Mouse (Mus musculus) spleen, adult 2 months (tissue): Measurements from ENCODE around the gene Serbp1.

Experiments used
- CTCF ChIP-seq: fragments of 200-500 bp; IDR thresholded peaks from 2 replicates; pipeline ENCODE4 v1.5.1; 2011; ENCODE audit warnings: mild to moderate bottlenecking, inconsistent platforms; ENCODE audit not compliant: insufficient read depth, insufficient read length, insufficient replicate concordance; ENCODE audit errors: extremely low read depth
- POLR2A ChIP-seq: fragments of 200-500 bp; IDR thresholded peaks from 2 replicates; pipeline ENCODE4 v1.6.1; 2011; ENCODE audit warnings: low read depth, low read length, inconsistent platforms

- TF ChIP-seq POLR2A (no peak), CTCF (no peak)
These were observed 41.2 kb upstream of the Serbp1 start for GRCm38 (mm10) chr6:67196821-67197220.
